Mouse (Mus musculus) lung, postnatal 0 days (tissue): ENCODE results near the gene Zfp688.

ENCODE experiments used
- CTCF ChIP-seq: IDR thresholded peaks from 2 replicates; pipeline ENCODE4 v1.5.1; 2016; ENCODE audit warnings: antibody characterized with exemption, mild to moderate bottlenecking
- EP300 ChIP-seq: IDR thresholded peaks from 2 replicates; pipeline ENCODE4 v1.6.1; 2016; ENCODE audit warnings: antibody characterized with exemption, mild to moderate bottlenecking, control low read depth

- TF ChIP-seq CTCF: no peak
- no peak for TF ChIP-seq EP300
These were observed 21.5 kb downstream of the Zfp688 start for GRCm38 (mm10) chr7:127400355-127400754.
